Mouse (Mus musculus): Measurements from ENCODE around the gene Itgb7. TPM values are rescaled to one million over a fixed set of nuclear protein-coding genes. Genes with fewer than 3 reads are reported as not detected.

Gene Itgb7
- polyA plus RNA-seq, 1 experiment from 2014 or later: 3.0 TPM

- Histone ChIP-seq H3K4me1 (replicated peaks; ENCODE audit: control insufficient read depth, insufficient read depth, low read length) (peaks cover 7% of the 10 kb centered on the region; the same call in 1 of the 2 replicates), H3K4me2 (ENCODE audit: low read depth, low read length) (no peak overlapping the region), H3K9me3 (ENCODE audit: control insufficient read depth, low read length) (no peaks in the 10 kb centered on the region), H3K36me3 (ENCODE audit: control insufficient read depth, insufficient read depth, low read length) (no peaks in the 10 kb centered on the region), H3K27me3 (ENCODE audit: control insufficient read depth, insufficient read depth, low read depth, low read length) (no peaks in the 10 kb centered on the region), H3K27ac (ENCODE audit: low read length) (no peak overlapping the region), H3K4me3 (ENCODE audit: low read length) (no peak overlapping the region), H3K9ac (ENCODE audit: low read length) (no peak overlapping the region)
- ATAC-seq (ENCODE audit: low read depth): no peak
- WGBS: 80% methylated on average over 5 of the region's 5 CpGs
These were observed 33.8 kb upstream of the Itgb7 start for GRCm38 (mm10) chr15:102265548-102265947.

DNA sequence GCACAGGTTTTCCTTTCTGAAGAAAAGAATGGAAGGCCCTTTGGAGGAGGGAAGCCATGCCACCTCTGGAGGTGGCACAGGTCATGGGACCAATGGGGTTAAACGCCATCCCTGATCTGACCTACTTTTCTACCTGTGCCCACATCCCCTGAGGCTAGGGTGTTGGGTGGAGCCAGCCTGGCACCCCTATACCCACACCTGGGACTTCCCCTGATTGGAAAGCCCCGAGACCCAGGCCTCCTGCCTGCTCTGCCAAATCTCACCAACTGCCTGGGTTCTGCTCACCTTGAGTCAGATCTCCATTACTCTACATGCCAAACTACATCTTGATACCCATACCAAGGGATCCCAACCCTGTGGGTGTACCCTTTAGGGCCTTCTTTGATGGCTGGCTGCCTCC, 31.3 kb upstream of the Itgb7 start:
- no peaks in the 10 kb centered on the region for H3K9me3 ChIP-seq (ENCODE audit: control insufficient read depth, low read length)
- no peak overlapping the region for H3K4me2 ChIP-seq (ENCODE audit: low read depth, low read length)
- no peak for ATAC-seq (ENCODE audit: low read depth)
- WGBS: 60% methylated on average over 2 of the region's 2 CpGs
- no peak overlapping the region for H3K9ac ChIP-seq (ENCODE audit: low read length)
- no peak overlapping the region for H3K4me3 ChIP-seq (ENCODE audit: low read length)
- H3K27ac ChIP-seq (ENCODE audit: low read length): no peak overlapping the region
- H3K36me3 ChIP-seq (ENCODE audit: control insufficient read depth, insufficient read depth, low read length): no peaks in the 10 kb centered on the region
- H3K27me3 ChIP-seq (ENCODE audit: control insufficient read depth, insufficient read depth, low read depth, low read length): no peaks in the 10 kb centered on the region
- peaks cover 16% of the 10 kb centered on the region for H3K4me1 ChIP-seq (replicated peaks; ENCODE audit: control insufficient read depth, insufficient read depth, low read length)

DNA sequence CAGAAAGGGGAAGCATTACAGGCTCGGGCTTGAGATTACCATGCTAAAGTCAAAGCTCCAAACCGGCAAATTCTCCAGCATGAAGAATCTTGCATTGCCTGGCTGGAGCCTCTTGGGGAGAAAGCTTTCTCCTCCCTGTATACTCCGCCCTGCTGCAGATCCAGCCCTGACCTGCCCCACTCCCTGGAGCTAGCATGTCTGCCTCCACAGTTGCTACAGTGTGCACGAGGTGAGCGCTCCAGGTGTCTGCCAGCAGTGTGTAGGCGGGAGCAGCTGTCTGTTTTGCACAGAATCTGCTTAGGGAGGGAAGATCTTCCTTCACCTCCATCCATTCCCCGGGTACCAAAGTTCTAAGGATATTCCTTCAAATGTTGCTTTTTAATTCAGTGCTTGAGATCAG, 30.8 kb upstream of the Itgb7 start:
- Histone ChIP-seq H3K27me3 (ENCODE audit: control insufficient read depth, insufficient read depth, low read depth, low read length) (no peaks in the 10 kb centered on the region), H3K27ac (ENCODE audit: low read length) (no peak overlapping the region)
- 46% methylated on average over 7 of the region's 7 CpGs for WGBS

GRCm38 (mm10) chr15:102258581-102259253, 27.0 kb upstream of the Itgb7 start:
- Histone ChIP-seq H3K27ac (ENCODE audit: low read length) (peak overlapping the region; percentile 91), H3K9me3 (ENCODE audit: control insufficient read depth, low read length) (no peaks in the 10 kb centered on the region), H3K4me3 (ENCODE audit: low read length) (0 out of 2 replicates have a peak overlapping the region, but pooled peaks have one; percentile 1), H3K27me3 (ENCODE audit: control insufficient read depth, insufficient read depth, low read depth, low read length) (no peaks in the 10 kb centered on the region), H3K4me2 (ENCODE audit: low read depth, low read length) (peak overlapping the region; percentile 74; the same call in 1 of the 2 replicates), H3K36me3 (ENCODE audit: control insufficient read depth, insufficient read depth, low read length) (no peaks in the 10 kb centered on the region), H3K9ac (ENCODE audit: low read length) (peak overlapping the region; percentile 47; the same call in 1 of the 2 replicates), H3K4me1 (replicated peaks; ENCODE audit: control insufficient read depth, insufficient read depth, low read length) (peaks cover 38% of the 10 kb centered on the region)
- ATAC-seq (ENCODE audit: low read depth): peak; percentile 26
- 25% methylated on average over 11 of the region's 11 CpGs for WGBS

More for the DNA sequence above, 30.8 kb upstream of the Itgb7 start:
- H3K4me1 ChIP-seq (replicated peaks; ENCODE audit: control insufficient read depth, insufficient read depth, low read length): peaks cover 21% of the 10 kb centered on the region
- no peak overlapping the region for H3K4me2 ChIP-seq (ENCODE audit: low read depth, low read length)
- no peaks in the 10 kb centered on the region for H3K9me3 ChIP-seq (ENCODE audit: control insufficient read depth, low read length)
- ATAC-seq (ENCODE audit: low read depth): no peak
- no peak overlapping the region for H3K4me3 ChIP-seq (ENCODE audit: low read length)
- no peak overlapping the region for H3K9ac ChIP-seq (ENCODE audit: low read length)
- H3K36me3 ChIP-seq (ENCODE audit: control insufficient read depth, insufficient read depth, low read length): no peaks in the 10 kb centered on the region

DNA sequence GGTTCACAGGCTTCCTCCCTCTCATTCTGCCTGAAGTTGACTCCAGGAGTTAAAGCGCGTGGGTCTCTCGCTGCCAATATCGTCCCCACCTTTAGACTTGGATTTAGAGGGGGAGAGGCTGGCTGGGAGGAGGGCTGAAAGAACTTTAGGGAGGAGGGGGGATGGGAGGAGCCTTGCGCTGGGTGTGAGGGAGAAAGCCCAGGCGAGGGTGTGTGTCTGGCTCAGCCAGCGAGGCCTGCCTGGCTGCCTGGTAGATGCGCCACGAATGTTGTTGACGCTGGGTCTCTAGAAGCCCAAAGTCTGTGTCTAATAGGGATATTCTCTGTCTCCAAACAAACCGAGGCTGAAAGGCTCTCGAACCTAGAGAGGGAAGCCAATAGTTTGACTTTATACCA, 26.3 kb upstream of the Itgb7 start:
- Histone ChIP-seq H3K4me1 (replicated peaks; ENCODE audit: control insufficient read depth, insufficient read depth, low read length) (peaks cover 38% of the 10 kb centered on the region), H3K9me3 (ENCODE audit: control insufficient read depth, low read length) (no peaks in the 10 kb centered on the region), H3K4me2 (ENCODE audit: low read depth, low read length) (peak overlapping the region; percentile 74), H3K27me3 (ENCODE audit: control insufficient read depth, insufficient read depth, low read depth, low read length) (no peaks in the 10 kb centered on the region), H3K36me3 (ENCODE audit: control insufficient read depth, insufficient read depth, low read length) (no peaks in the 10 kb centered on the region; the same call in 1 of the 2 replicates), H3K9ac (ENCODE audit: low read length) (peak overlapping the region; percentile 81), H3K27ac (ENCODE audit: low read length) (peak overlapping the region; percentile 91), H3K4me3 (ENCODE audit: low read length) (peak overlapping the region; percentile 74)
- peak; percentile 66 for ATAC-seq (ENCODE audit: low read depth)
- WGBS: 12% methylated on average over 12 of the region's 12 CpGs

GRCm38 (mm10) chr15:102257202-102258075, 25.7 kb upstream of the Itgb7 start, which contains the start of gene Rarg:
Rarg (minus strand) TSS chr15:102257517.
- peak within 1 kb of the TSS; percentile 74 for H3K4me2 ChIP-seq (ENCODE audit: low read depth, low read length)
- peaks cover 38% of the 10 kb centered on the region for H3K4me1 ChIP-seq (replicated peaks; ENCODE audit: control insufficient read depth, insufficient read depth, low read length)
- H3K4me3 ChIP-seq (ENCODE audit: low read length): peak within 1 kb of the TSS; percentile 74
- no peaks in the 10 kb centered on the region for H3K27me3 ChIP-seq (ENCODE audit: control insufficient read depth, insufficient read depth, low read depth, low read length)
- peak within 1 kb of the TSS; percentile 81 for H3K9ac ChIP-seq (ENCODE audit: low read length)
- H3K27ac ChIP-seq (ENCODE audit: low read length): peak within 1 kb of the TSS; percentile 91
- no peaks in the 10 kb centered on the region for H3K9me3 ChIP-seq (ENCODE audit: control insufficient read depth, low read length)
- peak; percentile 75 for ATAC-seq (ENCODE audit: low read depth)
- no peaks in the 10 kb centered on the region; the same call in 1 of the 2 replicates for H3K36me3 ChIP-seq (ENCODE audit: control insufficient read depth, insufficient read depth, low read length)
- WGBS: 1% methylated on average over 24 of the region's 46 CpGs

DNA sequence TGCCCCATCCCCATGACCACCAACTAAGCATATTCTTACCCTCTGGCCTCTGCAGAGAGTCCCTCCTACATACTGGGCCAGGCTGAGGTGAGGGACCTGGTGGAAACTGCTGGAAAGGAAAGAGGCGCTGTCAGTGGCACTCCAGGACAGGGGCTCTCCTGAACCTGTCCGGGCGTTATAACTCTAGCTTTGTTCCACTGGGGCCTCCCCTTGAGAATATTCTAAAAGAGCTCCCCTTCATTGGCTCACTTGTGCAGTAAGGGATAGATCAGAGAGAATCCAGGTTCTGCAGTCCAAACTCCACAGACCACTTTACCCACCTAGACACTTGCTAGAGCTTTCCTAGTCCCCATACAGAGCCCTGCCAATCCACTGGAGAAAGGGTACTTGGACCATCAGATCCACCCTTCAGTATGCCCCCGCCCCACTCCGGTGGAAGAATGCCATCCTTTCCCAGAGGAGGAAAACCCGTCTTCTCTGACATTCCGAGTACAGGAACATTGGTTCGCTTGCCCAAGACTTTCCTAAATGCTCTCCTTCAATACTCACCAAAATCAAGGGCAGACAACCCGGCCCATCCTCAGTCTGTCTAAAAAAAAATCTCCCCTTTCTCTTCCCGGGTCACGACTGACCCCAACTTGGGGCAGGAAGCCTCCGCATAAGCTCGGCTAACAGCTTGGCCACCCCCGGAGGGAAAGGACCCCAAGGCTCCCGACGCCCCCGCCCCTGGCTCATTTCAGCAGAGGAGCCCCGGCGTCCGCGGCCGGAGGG, 24.9 kb upstream of the Itgb7 start:
- no peak for ATAC-seq (ENCODE audit: low read depth)
- peak overlapping the region; percentile 74 for H3K4me2 ChIP-seq (ENCODE audit: low read depth, low read length)
- peak overlapping the region; percentile 74 for H3K4me3 ChIP-seq (ENCODE audit: low read length)
- WGBS: 8% methylated on average over 22 of the region's 22 CpGs
- H3K9ac ChIP-seq (ENCODE audit: low read length): peak overlapping the region; percentile 81
- no peaks in the 10 kb centered on the region for H3K27me3 ChIP-seq (ENCODE audit: control insufficient read depth, insufficient read depth, low read depth, low read length)
- H3K4me1 ChIP-seq (replicated peaks; ENCODE audit: control insufficient read depth, insufficient read depth, low read length): peaks cover 38% of the 10 kb centered on the region
- peak overlapping the region; percentile 91 for H3K27ac ChIP-seq (ENCODE audit: low read length)
- H3K9me3 ChIP-seq (ENCODE audit: control insufficient read depth, low read length): no peaks in the 10 kb centered on the region
- H3K36me3 ChIP-seq (ENCODE audit: control insufficient read depth, insufficient read depth, low read length): peaks cover 2% of the 10 kb centered on the region; the same call in 1 of the 2 replicates

GRCm38 (mm10) chr15:102255547-102256255, 24.0 kb upstream of the Itgb7 start:
- H3K9ac ChIP-seq (ENCODE audit: low read length): peak overlapping the region; percentile 81
- H3K4me2 ChIP-seq (ENCODE audit: low read depth, low read length): peak overlapping the region; percentile 74
- 48% methylated on average over 12 of the region's 14 CpGs for WGBS
- H3K4me1 ChIP-seq (replicated peaks; ENCODE audit: control insufficient read depth, insufficient read depth, low read length): peaks cover 38% of the 10 kb centered on the region
- ATAC-seq (ENCODE audit: low read depth): peak; percentile 48
- H3K27ac ChIP-seq (ENCODE audit: low read length): peak overlapping the region; percentile 91
- no peaks in the 10 kb centered on the region for H3K27me3 ChIP-seq (ENCODE audit: control insufficient read depth, insufficient read depth, low read depth, low read length)
- H3K36me3 ChIP-seq (ENCODE audit: control insufficient read depth, insufficient read depth, low read length): peaks cover 2% of the 10 kb centered on the region; the same call in 1 of the 2 replicates
- no peaks in the 10 kb centered on the region for H3K9me3 ChIP-seq (ENCODE audit: control insufficient read depth, low read length)
- peak overlapping the region; percentile 74 for H3K4me3 ChIP-seq (ENCODE audit: low read length)

Data from lung, embryonic 16.5 days (tissue).